23 mouse cellular contexts compared by ENCODE assay signal in genomic region chr9:9188167-9188566, GRCm38 (mm10). TPM values are rescaled to one million over a fixed set of nuclear protein-coding genes. Genes with fewer than 3 reads are reported as not detected.
DNase-seq lines count a peak whose midpoint lies in the region; ATAC-seq and TF ChIP-seq lines count a peak whose summit lies in the region.
"Had no signal": no experiment of that assay in that cellular context is flagged by ENCODE, and none has a peak within 500 bp of the region (broad histone marks: within the 10 kb centered on the region; RNA-seq: fewer than 3 reads in every experiment).

No protein-coding gene starts in this region.

- H3K4me1 ChIP-seq in embryonic facial prominence, embryonic 15.5 days = peaks cover 12% of the 10 kb centered on the region; the same call in 1 of the 2 replicates
- no peaks in the 10 kb centered on the region for H3K4me1 ChIP-seq in embryonic facial prominence, embryonic 10.5 days
- peaks cover 7% of the 10 kb centered on the region for H3K4me1 ChIP-seq in kidney, adult 2 months (ENCODE audit: control insufficient read depth, insufficient read depth, low read length)
- peaks cover 4% of the 10 kb centered on the region for H3K4me1 ChIP-seq in kidney, embryonic 15.5 days
- no peaks in the 10 kb centered on the region; the same call in 1 of the 2 replicates for H3K4me1 ChIP-seq in stomach, embryonic 15.5 days
- 0 out of 2 replicates have a peak, but pooled peaks cover 2% of the 10 kb centered on the region for H3K4me1 ChIP-seq in stomach, postnatal 0 days (replicated peaks; ENCODE audit: control insufficient read depth, insufficient read depth)
- H3K4me1 ChIP-seq: hindbrain, embryonic 12.5 days had no signal

- H3K27ac ChIP-seq in embryonic facial prominence, embryonic 15.5 days (replicated peaks) = peak overlapping the region; percentile 48; the same call in 1 of the 2 replicates
- H3K27ac ChIP-seq in embryonic facial prominence, embryonic 10.5 days (replicated peaks) = no peak overlapping the region
- peak overlapping the region; percentile 28; the same call in 1 of the 2 replicates for H3K27ac ChIP-seq in kidney, adult 2 months (ENCODE audit: insufficient read depth, low read depth, low read length)
- no peak overlapping the region for H3K27ac ChIP-seq in kidney, embryonic 15.5 days
- H3K27ac ChIP-seq in stomach, embryonic 15.5 days = peak overlapping the region; percentile 40; the same call in 1 of the 2 replicates
- H3K27ac ChIP-seq in stomach, postnatal 0 days (replicated peaks) = no peak overlapping the region; the same call in 1 of the 2 replicates
- H3K27ac ChIP-seq: forebrain, embryonic 10.5 days; heart, embryonic 13.5 days; hindbrain, embryonic 12.5 days had no signal

- no peak overlapping the region for H3K4me2 ChIP-seq in embryonic facial prominence, embryonic 15.5 days (replicated peaks)
- no peak overlapping the region for H3K4me2 ChIP-seq in kidney, embryonic 15.5 days
- H3K4me2 ChIP-seq in stomach, embryonic 15.5 days = no peak overlapping the region
- no peak overlapping the region for H3K4me2 ChIP-seq in stomach, postnatal 0 days (replicated peaks; ENCODE audit: low read depth)
- H3K4me2 ChIP-seq: heart, embryonic 13.5 days; hindbrain, embryonic 12.5 days had no signal

- no peak for TF ChIP-seq CTCF in kidney, adult 2 months (conservative IDR thresholded peaks at IDR 0.05; ENCODE audit: insufficient read depth, insufficient read length, low read depth, low read length)
- no peak for TF ChIP-seq CTCF in stomach, postnatal 0 days (IDR thresholded peaks at IDR 0.05; ENCODE audit: low read depth)

- no peaks in the 10 kb centered on the region for H3K36me3 ChIP-seq in embryonic facial prominence, embryonic 15.5 days
- H3K36me3 ChIP-seq in embryonic facial prominence, embryonic 10.5 days (replicated peaks) = no peaks in the 10 kb centered on the region
- H3K36me3 ChIP-seq in kidney, adult 2 months (ENCODE audit: control insufficient read depth, insufficient read depth, low read length) = no peaks in the 10 kb centered on the region
- no peaks in the 10 kb centered on the region for H3K36me3 ChIP-seq in kidney, embryonic 15.5 days
- no peaks in the 10 kb centered on the region for H3K36me3 ChIP-seq in stomach, embryonic 15.5 days
- no peaks in the 10 kb centered on the region for H3K36me3 ChIP-seq in stomach, postnatal 0 days (ENCODE audit: control insufficient read depth, insufficient read depth, low read length)
- H3K36me3 ChIP-seq: forebrain, embryonic 10.5 days; G1E; heart, embryonic 13.5 days; hindbrain, embryonic 12.5 days had no signal

- 71% methylated on average over 3 of the region's 3 CpGs for WGBS in embryonic facial prominence, embryonic 15.5 days
- 79% methylated on average over 3 of the region's 3 CpGs for WGBS in embryonic facial prominence, embryonic 10.5 days
- WGBS in kidney, adult 2 months = 56% methylated on average over 3 of the region's 3 CpGs
- 67% methylated on average over 3 of the region's 3 CpGs for WGBS in kidney, embryonic 15.5 days
- WGBS in stomach, embryonic 15.5 days = 83% methylated on average over 3 of the region's 3 CpGs
- 66% methylated on average over 3 of the region's 3 CpGs for WGBS in stomach, postnatal 0 days

- no peaks in the 10 kb centered on the region for H3K27me3 ChIP-seq in embryonic facial prominence, embryonic 15.5 days
- H3K27me3 ChIP-seq in embryonic facial prominence, embryonic 10.5 days (replicated peaks; ENCODE audit: low read depth, poor library complexity, severe bottlenecking) = no peaks in the 10 kb centered on the region
- no peaks in the 10 kb centered on the region for H3K27me3 ChIP-seq in kidney, adult 2 months (replicated peaks; ENCODE audit: control insufficient read depth, insufficient read depth, low read length)
- H3K27me3 ChIP-seq in kidney, embryonic 15.5 days = no peaks in the 10 kb centered on the region
- H3K27me3 ChIP-seq in stomach, embryonic 15.5 days (replicated peaks) = no peaks in the 10 kb centered on the region
- H3K27me3 ChIP-seq in stomach, postnatal 0 days (ENCODE audit: control insufficient read depth, insufficient read depth, low read length) = no peaks in the 10 kb centered on the region
- H3K27me3 ChIP-seq: heart, embryonic 13.5 days; hindbrain, embryonic 12.5 days had no signal

- H3K9me3 ChIP-seq in embryonic facial prominence, embryonic 15.5 days (replicated peaks) = no peaks in the 10 kb centered on the region
- H3K9me3 ChIP-seq in embryonic facial prominence, embryonic 10.5 days = no peaks in the 10 kb centered on the region
- no peaks in the 10 kb centered on the region for H3K9me3 ChIP-seq in kidney, embryonic 15.5 days (replicated peaks)
- no peaks in the 10 kb centered on the region for H3K9me3 ChIP-seq in stomach, embryonic 15.5 days
- H3K9me3 ChIP-seq in stomach, postnatal 0 days (ENCODE audit: control insufficient read depth, low read length) = no peaks in the 10 kb centered on the region
- H3K9me3 ChIP-seq: forebrain, embryonic 10.5 days; G1E; heart, embryonic 13.5 days; hindbrain, embryonic 12.5 days had no signal

- H3K4me3 ChIP-seq in embryonic facial prominence, embryonic 15.5 days (replicated peaks) = no peak overlapping the region
- no peak overlapping the region for H3K4me3 ChIP-seq in embryonic facial prominence, embryonic 10.5 days
- no peak overlapping the region for H3K4me3 ChIP-seq in kidney, adult 2 months (ENCODE audit: insufficient read depth, low read depth, low read length)
- H3K4me3 ChIP-seq in kidney, embryonic 15.5 days (replicated peaks) = no peak overlapping the region
- no peak overlapping the region for H3K4me3 ChIP-seq in stomach, embryonic 15.5 days (replicated peaks)
- no peak overlapping the region for H3K4me3 ChIP-seq in stomach, postnatal 0 days (ENCODE audit: low read depth, low read length)
- H3K4me3 ChIP-seq: forebrain, embryonic 10.5 days; heart, embryonic 13.5 days; hindbrain, embryonic 12.5 days had no signal

- TF ChIP-seq EP300 in stomach, postnatal 0 days (optimal IDR thresholded peaks at IDR 0.05) = no peak

- no peak for DNase-seq in embryonic facial prominence, embryonic 10.5 days (ENCODE audit: low spot score)
- no peak for DNase-seq in kidney, adult 2 months
- no peak for DNase-seq in stomach, postnatal 0 days (ENCODE audit: low spot score)
- peak; percentile 50 for DNase-seq in gonadal fat pad, adult 2 months (ENCODE audit: low read depth)
- DNase-seq: adrenal gland, adult 2 months; adrenal gland, postnatal 36 days; B cell, adult 2 months; cerebellum, adult 2 months; cerebellum, postnatal 10 days; gastrocnemius, postnatal 36 days; heart, postnatal 36 days had no signal

- no peak overlapping the region for H3K9ac ChIP-seq in embryonic facial prominence, embryonic 15.5 days
- H3K9ac ChIP-seq in kidney, embryonic 15.5 days = no peak overlapping the region
- no peak overlapping the region for H3K9ac ChIP-seq in stomach, embryonic 15.5 days
- H3K9ac ChIP-seq in stomach, postnatal 0 days (ENCODE audit: low read length) = no peak overlapping the region
- H3K9ac ChIP-seq: heart, embryonic 13.5 days; hindbrain, embryonic 12.5 days had no signal

- no peak for TF ChIP-seq POLR2A in kidney, adult 2 months (IDR thresholded peaks at IDR 0.05; ENCODE audit: low read depth, low read length)

- no peak for ATAC-seq in embryonic facial prominence, embryonic 15.5 days (ENCODE audit: insufficient number of reproducible peaks, low FRiP score, low TSS enrichment, low read depth)
- ATAC-seq in kidney, embryonic 15.5 days (replicated peaks; ENCODE audit: low FRiP score) = no peak
- ATAC-seq in stomach, embryonic 15.5 days (ENCODE audit: insufficient read depth, low FRiP score, low read depth) = no peak
- no peak for ATAC-seq in stomach, postnatal 0 days (ENCODE audit: low FRiP score, low TSS enrichment)
- no peak for ATAC-seq in erythroid progenitor cell, adult 5-6 weeks (replicated peaks; ENCODE audit: low FRiP score, poor library complexity, severe bottlenecking)
- ATAC-seq: activated CD4-positive, CD25-positive, alpha-beta regulatory T cell, adult 4 months; CD4-positive, CD25-positive, alpha-beta regulatory T cell, adult 4 months; forebrain, embryonic 14.5 days; hindbrain, embryonic 16.5 days had no signal

RNA-seq across cellular contexts. Expression of gene Arhgap42, which starts 50.7 kb away (rescaled TPM):
- 54.5 TPM in 2 replicates for polyA plus RNA-seq in embryonic facial prominence, embryonic 15.5 days (2015; fragmentation: Nextera tagmentation; extraction: Ambion mirVana)
- 35.8 and 36.7 TPM in 2 replicates for polyA plus RNA-seq in embryonic facial prominence, embryonic 10.5 days (2016; fragmentation: Nextera tagmentation; extraction: Ambion mirVana)
- polyA plus RNA-seq in kidney, adult 2 months (2012; rRNA removed) = 12.6 and 17.2 TPM in 2 replicates
- polyA plus RNA-seq in kidney, embryonic 15.5 days (2015; fragmentation: Nextera tagmentation; extraction: Ambion mirVana) = 43.5 and 46.8 TPM in 2 replicates
- polyA plus RNA-seq in stomach, embryonic 15.5 days (2015; fragmentation: Nextera tagmentation; extraction: Ambion mirVana) = 32.2 and 36.1 TPM in 2 replicates
- 19.8 and 21.7 TPM in 2 replicates for polyA plus RNA-seq in stomach, postnatal 0 days (2015; fragmentation: Nextera tagmentation; extraction: Ambion mirVana)
- 3.5 and 6.1 TPM in 2 replicates for polyA plus RNA-seq in gonadal fat pad, adult 2 months (2012; rRNA removed)
- total RNA-seq in erythroid progenitor cell, adult 5-6 weeks (2015; ENCODE audit: low replicate concordance) = not detected in 2 replicates
- total RNA-seq in erythroid progenitor cell, adult 5-6 weeks (2017; ENCODE audit: low replicate concordance) = 0.26 TPM in 1 of 2 replicates, not detected in the other
- polyA plus RNA-seq: activated CD4-positive, CD25-positive, alpha-beta regulatory T cell, adult 4 months; CD4-positive, CD25-positive, alpha-beta regulatory T cell, adult 4 months; G1E had no signal

Comparison
In these comparisons a context has a peak if more than half of its experiments do, and no peak if none do; other contexts are left out.
1. H3K27ac ChIP-seq: peak in embryonic facial prominence, embryonic 15.5 days (single experiment), kidney, adult 2 months (single experiment) and stomach, embryonic 15.5 days (single experiment); none in embryonic facial prominence, embryonic 10.5 days (single experiment), kidney, embryonic 15.5 days (single experiment) and stomach, postnatal 0 days (single experiment).